Mouse (Mus musculus) embryonic fibroblast, embryonic 13.5 days (primary cell): ENCODE data around the gene Ang. TPM values are rescaled to one million over a fixed set of nuclear protein-coding genes. Genes with fewer than 3 reads are reported as not detected.

ENCODE experiments used
- H3K27ac ChIP-seq: 2 replicates; pipeline ENCODE4 v1.5.1; 2012; ENCODE audit warnings: low read length, control low read depth, inconsistent platforms; ENCODE audit not compliant: insufficient read depth
- H3K4me1 ChIP-seq: 2 replicates; pipeline ENCODE4 v1.6.1; 2011; ENCODE audit warnings: low read length; ENCODE audit not compliant: control insufficient read depth, insufficient read depth
- H3K4me3 ChIP-seq: 2 replicates; pipeline ENCODE4 v1.5.1; 2011; ENCODE audit warnings: mild to moderate bottlenecking, control low read depth, low read length; ENCODE audit not compliant: insufficient read depth
- CTCF ChIP-seq: IDR thresholded peaks from 2 replicates; pipeline ENCODE4 v1.5.1; 2011; ENCODE audit warnings: mild to moderate bottlenecking, control low read depth, low read length, moderate library complexity, borderline replicate concordance; ENCODE audit not compliant: insufficient read depth
- POLR2A ChIP-seq: IDR thresholded peaks from 2 replicates; pipeline ENCODE4 v1.6.1; 2011; ENCODE audit warnings: low read depth, mild to moderate bottlenecking, control low read depth, low read length, moderate library complexity
- polyA plus RNA-seq: library from polyadenylated mRNA; stranded (reverse); fragments of >200 nt; gene quantifications from 2 replicates; pipeline ENCODE4 v1.2.4, GENCODE M21; 2011; ENCODE audit warnings: low read depth; ENCODE audit not compliant: missing spikeins, insufficient read length

Ang gene
- polyA plus RNA-seq, 1 experiment: 11.4 TPM

DNA sequence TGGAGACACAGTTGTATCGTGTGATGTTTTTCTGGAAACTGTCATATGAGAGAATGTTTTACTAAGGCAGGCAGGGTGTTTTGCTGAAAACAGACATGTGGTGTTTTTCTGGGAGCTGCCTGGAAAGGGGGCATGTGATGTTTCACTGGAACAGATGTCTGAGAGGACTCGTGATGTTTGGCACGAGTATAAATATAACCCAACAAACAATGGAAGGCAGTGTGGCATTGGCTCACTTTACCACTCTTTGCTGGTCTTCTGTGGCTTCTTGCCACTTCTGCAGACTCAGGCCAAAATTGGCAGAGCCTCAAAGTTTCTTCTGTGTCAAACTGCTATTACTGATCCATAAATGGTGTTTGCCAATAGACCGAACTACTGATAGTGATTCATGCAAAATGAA is 52.3 kb downstream of the Ang start:
- no peak overlapping the region for H3K4me3 ChIP-seq
- TF ChIP-seq CTCF (no peak), POLR2A (no peak)
- H3K27ac ChIP-seq: no peak overlapping the region
- H3K4me1 ChIP-seq: no peaks in the 10 kb centered on the region

DNA sequence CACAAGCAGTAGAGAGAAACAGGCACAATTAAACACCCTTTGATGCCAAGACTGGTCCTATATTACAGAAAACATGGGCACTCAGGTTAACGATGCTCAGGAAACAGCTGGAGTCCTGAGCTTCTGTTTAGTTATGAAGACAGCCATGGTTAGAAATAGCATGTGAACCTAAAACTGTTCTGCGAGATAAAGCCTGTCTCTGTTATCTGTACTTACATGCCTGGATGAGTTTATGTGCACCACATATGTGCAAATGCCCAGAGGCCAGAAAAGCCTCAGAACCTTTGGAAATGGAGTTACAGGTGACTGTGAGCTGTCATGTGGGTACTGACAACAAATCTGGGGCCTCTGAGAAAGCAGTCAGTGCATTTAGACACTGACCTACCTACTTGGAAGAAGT is 53.0 kb downstream of the Ang start:
- H3K4me3 ChIP-seq: no peak overlapping the region
- H3K4me1 ChIP-seq: no peaks in the 10 kb centered on the region
- H3K27ac ChIP-seq: no peak overlapping the region
- TF ChIP-seq CTCF (no peak), POLR2A (no peak)

DNA sequence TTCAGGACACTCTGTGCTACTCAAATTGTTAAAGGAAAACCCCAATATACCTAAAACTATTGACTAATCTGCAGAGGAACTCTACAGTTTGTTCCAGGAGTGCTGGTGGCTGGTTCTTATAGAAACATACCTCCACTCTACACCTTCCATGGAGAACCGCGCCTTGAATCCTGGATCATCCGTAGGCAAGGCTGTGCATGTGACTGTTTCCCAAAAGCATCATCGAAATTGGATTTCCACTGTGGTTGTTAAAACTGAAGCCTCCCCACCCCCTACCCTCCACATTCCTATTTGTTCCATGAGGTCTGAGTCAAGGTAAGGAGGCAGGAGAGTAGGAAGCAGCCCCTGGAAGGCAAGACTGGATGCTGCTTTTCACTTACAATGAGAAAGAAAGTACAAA is 53.5 kb downstream of the Ang start:
- H3K27ac ChIP-seq: no peak overlapping the region
- TF ChIP-seq CTCF: no peak
- TF ChIP-seq POLR2A: no peak
- no peaks in the 10 kb centered on the region for H3K4me1 ChIP-seq
- H3K4me3 ChIP-seq: no peak overlapping the region

DNA sequence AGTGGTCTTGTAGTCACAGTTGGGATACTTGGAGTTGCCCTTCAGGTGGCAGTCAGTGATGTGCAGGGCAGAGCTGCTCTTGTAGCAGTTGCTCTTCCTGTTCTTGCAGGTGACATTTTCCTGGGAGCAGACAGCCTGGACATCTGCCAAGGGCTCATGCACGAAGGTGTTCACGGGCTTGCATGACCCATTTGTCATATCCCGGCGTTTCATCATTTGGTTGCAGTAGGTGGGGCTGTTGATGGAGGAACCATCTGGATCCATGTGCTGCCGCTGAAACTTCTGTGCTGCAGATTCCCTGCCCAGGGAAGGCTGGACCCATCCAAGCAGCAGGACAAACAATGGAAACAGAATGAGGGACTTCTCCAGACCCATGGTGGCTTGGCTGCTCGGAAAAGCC is 54.6 kb downstream of the Ang start:
- no peak overlapping the region for H3K4me3 ChIP-seq
- no peaks in the 10 kb centered on the region for H3K4me1 ChIP-seq
- TF ChIP-seq CTCF (no peak), POLR2A (no peak)
- no peak overlapping the region for H3K27ac ChIP-seq

DNA sequence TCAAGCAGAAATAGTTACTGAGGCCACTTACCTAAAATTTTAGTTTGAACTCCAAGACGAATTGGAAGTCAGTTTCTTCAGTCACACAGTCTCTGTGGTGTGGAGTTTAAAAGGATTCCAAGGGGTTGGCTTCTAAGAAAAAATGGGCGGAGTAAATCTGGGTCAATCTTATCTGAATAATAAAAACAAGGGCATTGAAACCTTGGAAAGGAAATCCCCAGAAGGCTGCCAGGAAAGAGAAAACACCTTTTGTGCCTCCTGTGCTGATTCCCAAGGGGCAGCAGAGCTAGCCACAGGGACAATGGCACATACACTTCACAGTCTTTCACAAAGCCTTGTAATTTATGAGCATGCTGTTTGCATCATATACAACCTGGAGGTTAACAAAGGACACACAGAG is 55.7 kb downstream of the Ang start, which contains the start of gene Rnase1:
Gene Rnase1 (minus strand): TSS at position 101 of the 400 bp plus-strand sequence.
- no peak within 1 kb of the TSS for H3K4me3 ChIP-seq
- no peak within 1 kb of the TSS for H3K27ac ChIP-seq
- no peak for TF ChIP-seq POLR2A
- TF ChIP-seq CTCF: no peak
- H3K4me1 ChIP-seq: no peaks in the 10 kb centered on the region

DNA sequence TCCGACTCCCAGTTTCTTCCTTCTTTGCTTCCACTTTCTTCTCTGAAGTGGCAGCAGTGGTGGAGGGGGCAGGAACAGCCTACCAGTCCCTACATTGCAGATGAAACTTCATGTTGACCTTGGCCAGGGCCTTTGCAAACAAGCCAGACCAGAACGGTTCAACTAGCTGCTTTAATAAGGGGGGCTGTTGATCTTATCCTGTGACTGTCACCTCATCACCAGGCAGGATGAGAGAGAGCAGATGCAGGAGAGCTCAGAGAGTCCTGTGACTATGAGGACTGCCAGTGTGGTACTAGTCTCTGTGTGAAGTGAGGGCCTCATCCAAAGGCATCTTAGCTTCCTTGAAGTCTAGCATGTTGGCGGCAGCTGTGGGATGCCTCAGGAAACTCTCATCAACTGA is 57.1 kb downstream of the Ang start:
- TF ChIP-seq POLR2A (no peak), CTCF (no peak)
- Histone ChIP-seq H3K4me1 (no peaks in the 10 kb centered on the region), H3K27ac (no peak overlapping the region), H3K4me3 (no peak overlapping the region)

DNA sequence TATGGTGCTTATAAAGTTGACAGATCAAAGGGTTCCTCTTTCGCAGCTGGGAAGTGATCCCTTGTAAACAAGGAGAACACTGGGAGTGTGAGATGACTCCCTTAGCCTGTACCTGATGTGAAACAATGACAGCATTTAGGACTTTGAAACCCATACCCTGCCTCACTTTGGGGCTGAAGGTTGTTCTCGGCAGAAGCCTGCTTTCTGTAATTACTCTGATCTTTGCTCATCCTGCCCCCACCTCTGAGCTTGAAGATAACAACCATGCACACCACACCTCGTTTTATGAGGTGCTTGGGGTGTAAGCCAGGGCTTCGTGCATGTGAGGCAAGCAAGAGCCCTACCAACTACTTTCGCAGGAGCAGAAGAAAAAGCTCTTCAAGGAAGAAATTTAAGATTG is 58.2 kb downstream of the Ang start:
- no peak for TF ChIP-seq CTCF
- TF ChIP-seq POLR2A: no peak
- no peak overlapping the region for H3K27ac ChIP-seq
- H3K4me3 ChIP-seq: no peak overlapping the region
- no peaks in the 10 kb centered on the region for H3K4me1 ChIP-seq

DNA sequence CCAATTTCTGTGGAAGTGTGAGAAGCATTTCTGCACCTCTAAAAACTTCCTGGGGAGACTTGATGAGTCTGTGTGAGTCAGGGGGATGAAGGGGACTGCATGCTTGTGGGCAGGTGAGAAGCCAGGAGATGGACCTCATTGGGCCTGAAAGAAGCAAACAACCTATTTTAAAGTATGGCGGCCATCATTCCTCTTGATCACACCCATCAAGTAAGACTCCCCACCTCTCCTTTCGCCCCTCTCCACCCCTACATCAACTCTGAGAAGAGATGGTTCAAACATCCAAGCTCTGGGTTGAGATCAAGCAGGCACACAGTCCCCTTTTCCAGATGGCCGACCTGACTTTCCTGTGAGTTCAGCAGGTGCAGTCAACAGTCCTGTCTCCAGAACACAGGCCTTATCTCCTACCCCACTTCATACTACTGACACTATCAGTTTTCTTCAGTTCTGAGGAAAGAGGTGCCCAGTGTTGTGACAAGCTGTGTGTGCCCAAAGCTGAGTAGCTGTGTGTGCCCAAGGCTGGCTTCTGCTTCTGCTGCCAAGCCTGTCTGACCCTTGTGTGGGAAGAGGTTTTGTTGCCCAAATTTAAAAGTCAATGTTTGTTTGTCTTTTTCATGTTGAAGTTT is 59.4 kb downstream of the Ang start:
- no peak for TF ChIP-seq CTCF
- no peak for TF ChIP-seq POLR2A
- H3K4me1 ChIP-seq: no peaks in the 10 kb centered on the region
- no peak overlapping the region for H3K27ac ChIP-seq
- no peak overlapping the region for H3K4me3 ChIP-seq

Other genes starting within 250 kb of the Ang start
- 26.1 and 30.5 TPM in 2 replicates for gene Tep1, start 220.6 kb upstream of the Ang start, polyA plus RNA-seq
- 0.47 and 0.65 TPM in 2 replicates for gene Klhl33, start 193.6 kb upstream of the Ang start, polyA plus RNA-seq
- gene Osgep, start 166.3 kb upstream of the Ang start, polyA plus RNA-seq: 30.5 and 38.8 TPM in 2 replicates
- gene Apex1, start 166.2 kb upstream of the Ang start, polyA plus RNA-seq: 62.4 and 68.1 TPM in 2 replicates
- gene Pip4p1, start 160.3 kb upstream of the Ang start, polyA plus RNA-seq: 66.4 and 69.5 TPM in 2 replicates
- 64.5 and 79.4 TPM in 2 replicates for gene Pnp, start 160.1 kb upstream of the Ang start, polyA plus RNA-seq
- 22.3 and 51.1 TPM in 2 replicates for gene Gm49342, start 146.6 kb upstream of the Ang start, polyA plus RNA-seq
- 0.49 and 0.70 TPM in 2 replicates for gene Pnp2, start 135.2 kb upstream of the Ang start, polyA plus RNA-seq
- 0.68 and 0.87 TPM in 2 replicates for gene Rnase10, start 83.4 kb upstream of the Ang start, polyA plus RNA-seq
- not detected in 2 replicates for gene Rnase9, start 49.3 kb upstream of the Ang start, polyA plus RNA-seq
- not detected in 2 replicates for gene Rnase11, start 41.0 kb upstream of the Ang start, polyA plus RNA-seq
- gene Rnase12, start 33.5 kb upstream of the Ang start, polyA plus RNA-seq: not detected in 2 replicates
- gene Olfr750, start 16.7 kb upstream of the Ang start, polyA plus RNA-seq: not detected in 2 replicates
- gene Rnase4, start 73 bp upstream of the Ang start, polyA plus RNA-seq: 116 and 134 TPM in 2 replicates
- not detected in 2 replicates for gene Eddm3b, start 23.3 kb downstream of the Ang start, polyA plus RNA-seq
- not detected in 2 replicates for gene Rnase6, start 32.8 kb downstream of the Ang start, polyA plus RNA-seq
- gene Rnase1, start 55.6 kb downstream of the Ang start, polyA plus RNA-seq: not detected in 2 replicates
- not detected in 2 replicates for gene Rnase2b, start 71.1 kb downstream of the Ang start, polyA plus RNA-seq
- not detected in 2 replicates for gene Ang2, start 108.0 kb downstream of the Ang start, polyA plus RNA-seq
- not detected in 2 replicates for gene Ear14, start 112.2 kb downstream of the Ang start, polyA plus RNA-seq
- gene Rnase2a, start 165.0 kb downstream of the Ang start, polyA plus RNA-seq: not detected in 2 replicates